Mouse (Mus musculus) hindbrain, embryonic 15.5 days (tissue): Measurements from ENCODE around the gene Ppp1r1c. TPM values are rescaled to one million over a fixed set of nuclear protein-coding genes. Genes with fewer than 3 reads are reported as not detected.
"Not testable (repeated sequence)": the region's sequence is repeated elsewhere in the genome, so short reads cannot be mapped to it uniquely, and the experiment has no call there.

Source experiments
- ATAC-seq: fragments of 200-750 bp; cut with Nextera tagmentation; 2 replicates; pipeline ENCODE4 v1.8.0; 2017; ENCODE audit warnings: low read depth, moderate number of reproducible peaks, moderate TSS enrichment; ENCODE audit not compliant: low FRiP score
- H3K27ac ChIP-seq: fragments of 300-500 bp; sonication (generic); replicated peaks from 2 replicates; pipeline ENCODE4 v1.5.1; 2015; ENCODE audit warnings: mild to moderate bottlenecking, inconsistent platforms
- H3K27me3 ChIP-seq: fragments of 300-500 bp; sonication (generic); 2 replicates; pipeline ENCODE4 v1.6.1; 2015; ENCODE audit warnings: control low read depth, inconsistent platforms
- H3K36me3 ChIP-seq: fragments of 300-500 bp; sonication (generic); 2 replicates; pipeline ENCODE4 v1.6.1; 2015; ENCODE audit warnings: control low read depth, inconsistent platforms
- H3K4me1 ChIP-seq: fragments of 300-500 bp; sonication (generic); replicated peaks from 2 replicates; pipeline ENCODE4 v1.6.1; 2015; ENCODE audit warnings: control low read depth, inconsistent platforms
- H3K4me2 ChIP-seq: fragments of 300-500 bp; sonication (generic); 2 replicates; pipeline ENCODE4 v1.6.1; 2015; ENCODE audit warnings: moderate library complexity, mild to moderate bottlenecking, inconsistent platforms
- H3K4me3 ChIP-seq: fragments of 300-500 bp; sonication (generic); 2 replicates; pipeline ENCODE4 v1.5.1; 2015; ENCODE audit warnings: mild to moderate bottlenecking, inconsistent platforms
- H3K9ac ChIP-seq: fragments of 300-500 bp; sonication (generic); 2 replicates; pipeline ENCODE4 v1.6.1; 2015; ENCODE audit warnings: inconsistent platforms
- H3K9me3 ChIP-seq: fragments of 300-500 bp; sonication (generic); 2 replicates; pipeline ENCODE4 v1.6.1; 2016; ENCODE audit warnings: control low read depth, inconsistent platforms
- WGBS: fragments of 180-500 bp; shearing (Covaris S2); methylation state at CpG from one replicate; pipeline ENCODE4 v1.1.7; 2015; 5-methylcytosine and 5-hydroxymethylcytosine counted together
- polyA plus RNA-seq: library from polyadenylated mRNA; unstranded; fragments of >200 nt; fragmentation: Nextera tagmentation; extraction: Ambion mirVana; gene quantifications from 2 replicates; pipeline ENCODE4 v1.2.1, GENCODE M21; 2015

Ppp1r1c gene
- polyA plus RNA-seq, 1 experiment from 2014 or later = 7.8 TPM

DNA sequence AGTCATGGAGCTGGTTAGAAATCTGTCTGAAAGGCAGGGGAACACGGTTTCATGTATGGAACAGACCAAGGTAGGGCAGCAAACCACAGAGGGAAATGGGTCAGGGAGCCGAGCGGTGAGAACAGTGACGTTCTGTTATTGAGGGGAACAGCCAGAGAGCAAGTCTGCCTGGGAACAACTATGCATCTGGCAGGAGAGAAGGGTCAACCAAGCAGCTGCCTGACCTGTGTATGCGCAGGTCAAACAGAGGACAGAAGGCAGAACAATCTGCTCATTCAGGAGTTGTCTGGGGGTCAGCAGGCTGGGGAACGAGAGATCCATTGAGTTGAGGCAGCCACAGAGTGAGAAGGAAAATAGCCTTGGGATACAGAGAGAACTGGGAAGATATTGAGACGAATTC is 91.0 kb downstream of the Ppp1r1c start:
- H3K27me3 ChIP-seq = no peaks in the 10 kb centered on the region
- no peaks in the 10 kb centered on the region for H3K4me1 ChIP-seq
- WGBS = 16% methylated on average over 7 of the region's 7 CpGs
- ATAC-seq = no peak
- no peaks in the 10 kb centered on the region for H3K36me3 ChIP-seq
- H3K9me3 ChIP-seq = no peaks in the 10 kb centered on the region
- H3K4me3 ChIP-seq = no peak overlapping the region
- no peak overlapping the region for H3K9ac ChIP-seq
- no peak overlapping the region for H3K27ac ChIP-seq
- H3K4me2 ChIP-seq = no peak overlapping the region

DNA sequence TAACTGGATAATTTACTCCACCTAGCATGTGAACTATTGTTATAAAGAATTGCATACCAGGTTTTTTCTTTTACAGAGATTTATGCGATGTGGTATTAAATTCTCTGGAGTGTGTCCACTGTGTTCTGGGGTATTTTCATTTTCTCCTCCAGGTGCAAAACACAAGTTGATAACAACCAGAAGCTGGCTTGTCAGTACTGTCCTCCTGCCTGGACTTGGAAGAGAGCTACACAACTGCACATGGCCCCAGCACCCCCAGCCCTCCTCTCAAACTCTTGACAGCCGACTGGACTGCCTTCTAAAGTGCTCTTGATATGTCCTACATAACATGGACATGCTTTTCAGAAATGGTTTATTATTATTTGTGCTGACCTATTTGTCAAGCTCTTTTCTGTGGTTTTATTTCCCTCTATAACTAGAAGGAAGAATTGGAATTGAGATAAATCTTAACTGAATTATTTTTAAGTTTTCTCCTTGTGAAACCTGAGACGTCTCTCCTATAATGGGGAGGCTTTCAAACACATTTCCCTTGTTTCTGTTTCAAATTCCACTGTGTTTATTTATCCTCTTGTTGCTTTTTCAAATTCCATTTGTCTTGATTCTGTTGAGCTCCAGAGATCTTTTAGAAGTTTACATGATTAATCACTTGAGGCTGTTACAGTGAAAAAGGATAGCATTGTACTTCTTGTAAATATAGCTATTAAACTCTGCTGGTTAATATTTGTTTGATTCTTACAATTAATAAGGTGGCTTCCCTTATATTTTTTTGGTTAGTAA is 108.3 kb downstream of the Ppp1r1c start:
- no peak overlapping the region for H3K4me2 ChIP-seq
- no peak overlapping the region for H3K27ac ChIP-seq
- H3K36me3 ChIP-seq = no peaks in the 10 kb centered on the region
- no peaks in the 10 kb centered on the region for H3K9me3 ChIP-seq
- H3K4me3 ChIP-seq = no peak overlapping the region
- no peak overlapping the region for H3K9ac ChIP-seq
- no peak for ATAC-seq
- H3K4me1 ChIP-seq = no peaks in the 10 kb centered on the region
- whole genome bisulfite sequencing = 74% methylated on average over 3 of the region's 3 CpGs
- H3K27me3 ChIP-seq = no peaks in the 10 kb centered on the region

DNA sequence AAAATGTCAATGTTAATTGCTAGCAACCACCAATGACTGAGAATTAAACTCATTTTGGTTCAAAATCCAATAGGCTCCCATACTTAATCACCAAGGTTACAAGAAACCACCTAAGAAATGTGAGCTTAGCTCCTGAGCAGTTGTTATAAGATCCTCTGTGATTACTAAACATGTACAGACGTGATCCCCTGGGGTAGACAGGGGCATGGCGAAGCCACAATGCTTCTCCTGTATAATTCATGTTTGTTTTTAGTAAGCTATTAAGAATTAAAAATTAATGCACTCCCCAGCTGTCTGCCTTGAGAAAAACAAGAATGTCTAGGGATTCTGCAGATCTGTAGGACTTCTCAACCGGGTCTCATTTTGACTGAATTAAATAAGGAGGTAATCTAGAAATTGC is 112.0 kb downstream of the Ppp1r1c start:
- Histone ChIP-seq H3K36me3 (no peaks in the 10 kb centered on the region), H3K9ac (no peak overlapping the region), H3K4me1 (no peaks in the 10 kb centered on the region), H3K4me2 (no peak overlapping the region), H3K9me3 (no peaks in the 10 kb centered on the region), H3K27ac (no peak overlapping the region), H3K4me3 (no peak overlapping the region), H3K27me3 (no peaks in the 10 kb centered on the region)
- ATAC-seq = no peak
- 72% methylated on average over 3 of the region's 3 CpGs for WGBS

DNA sequence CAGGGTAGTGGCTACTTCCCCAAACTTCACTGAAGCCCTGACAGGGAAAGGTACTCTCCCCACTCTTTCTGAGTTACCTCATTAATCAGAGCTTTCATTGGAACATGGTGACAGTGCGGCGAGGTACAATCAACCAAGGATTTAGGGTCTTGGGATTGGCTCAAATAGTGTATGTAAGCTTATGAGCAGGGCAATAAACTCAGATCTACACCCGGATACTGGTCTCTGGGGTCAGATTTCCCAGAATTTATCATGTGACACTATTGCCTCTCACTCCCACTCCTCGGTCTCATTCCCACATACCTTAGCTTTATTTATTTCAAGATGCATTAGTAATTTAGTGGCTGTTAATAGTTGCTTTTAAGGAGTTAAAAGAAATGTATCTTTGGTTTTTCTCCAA is 118.3 kb downstream of the Ppp1r1c start:
- H3K4me2 ChIP-seq = no peak overlapping the region
- H3K27me3 ChIP-seq = no peaks in the 10 kb centered on the region
- no peak for ATAC-seq
- H3K36me3 ChIP-seq = no peaks in the 10 kb centered on the region
- H3K9ac ChIP-seq = no peak overlapping the region
- no peaks in the 10 kb centered on the region for H3K4me1 ChIP-seq
- WGBS = 85% methylated on average over 4 of the region's 4 CpGs
- no peak overlapping the region for H3K4me3 ChIP-seq
- H3K27ac ChIP-seq = no peak overlapping the region
- H3K9me3 ChIP-seq = no peaks in the 10 kb centered on the region

DNA sequence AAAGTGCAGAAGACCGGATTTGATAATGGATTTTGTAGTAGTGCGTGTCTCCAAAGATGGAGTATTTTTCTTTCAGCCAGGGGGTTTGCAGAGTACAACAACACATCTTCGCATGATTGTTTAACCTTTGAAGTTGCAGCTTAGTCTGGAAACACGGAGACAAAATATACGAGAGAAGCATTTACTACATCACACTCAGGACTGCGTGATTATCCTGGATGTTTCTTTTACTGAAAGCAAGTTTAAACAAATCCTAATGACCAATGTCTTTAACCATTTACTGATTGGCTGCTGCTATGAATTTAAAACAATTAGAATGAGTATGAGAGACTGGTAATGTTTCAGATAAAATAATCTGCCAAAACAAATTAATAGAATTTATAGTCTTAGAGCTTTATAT is 131.5 kb downstream of the Ppp1r1c start:
- WGBS = 89% methylated on average over 6 of the region's 6 CpGs

DNA sequence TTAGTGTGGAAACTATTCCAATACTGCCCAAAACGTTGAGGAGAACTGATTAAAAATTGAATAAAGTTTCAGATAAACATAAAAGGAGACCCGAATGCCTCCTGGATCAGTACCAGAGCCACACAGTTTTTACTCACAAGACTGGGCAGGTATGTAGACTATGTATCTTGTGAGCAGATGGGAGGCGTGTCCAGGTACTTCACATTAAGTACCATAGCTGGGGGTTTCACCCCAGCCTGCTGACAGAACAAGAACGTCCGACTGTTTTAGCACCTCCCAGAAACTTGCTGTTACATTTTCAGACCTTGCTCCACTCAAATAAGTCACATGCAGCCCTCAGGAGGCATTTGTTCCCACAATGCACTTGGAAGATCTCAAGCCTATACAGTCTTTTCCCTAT is 131.9 kb downstream of the Ppp1r1c start:
- Histone ChIP-seq H3K9me3 (no peaks in the 10 kb centered on the region), H3K4me3 (no peak overlapping the region), H3K9ac (no peak overlapping the region), H3K36me3 (no peaks in the 10 kb centered on the region), H3K4me2 (no peak overlapping the region), H3K27ac (no peak overlapping the region), H3K27me3 (no peaks in the 10 kb centered on the region), H3K4me1 (no peaks in the 10 kb centered on the region)
- ATAC-seq = no peak
- 77% methylated on average over 5 of the region's 5 CpGs for WGBS

More for the DNA sequence above, 131.5 kb downstream of the Ppp1r1c start:
- Histone ChIP-seq H3K9me3 (no peaks in the 10 kb centered on the region), H3K36me3 (no peaks in the 10 kb centered on the region), H3K9ac (no peak overlapping the region), H3K4me2 (no peak overlapping the region), H3K4me3 (no peak overlapping the region), H3K27me3 (no peaks in the 10 kb centered on the region), H3K27ac (no peak overlapping the region), H3K4me1 (no peaks in the 10 kb centered on the region)
- ATAC-seq = no peak

DNA sequence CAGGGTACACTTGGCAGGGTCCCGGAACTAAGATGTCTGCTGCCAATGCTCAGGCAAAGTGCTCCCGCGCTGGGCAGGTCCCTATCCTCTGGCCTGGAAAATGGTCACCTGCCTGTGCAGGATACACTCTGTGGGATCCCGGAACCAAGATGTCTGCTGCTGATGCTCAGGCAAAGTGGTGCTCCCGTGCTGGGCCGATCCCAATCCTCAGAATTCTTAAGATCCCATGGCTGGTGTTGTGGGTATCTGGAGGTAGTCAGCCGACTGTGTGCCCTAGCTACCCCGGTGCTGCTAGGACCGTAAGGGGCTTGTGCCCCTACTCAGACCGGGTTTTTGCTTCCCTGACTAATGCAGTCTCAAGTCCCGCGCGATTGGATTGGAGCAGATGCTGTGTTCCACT is 139.8 kb downstream of the Ppp1r1c start:
- H3K36me3 ChIP-seq, H3K27ac ChIP-seq, H3K4me1 ChIP-seq, H3K9ac ChIP-seq, ATAC-seq, H3K9me3 ChIP-seq, H3K4me3 ChIP-seq, H3K4me2 ChIP-seq, H3K27me3 ChIP-seq: not testable (repeated sequence)
- WGBS = 88% methylated on average over 13 of the region's 13 CpGs

DNA sequence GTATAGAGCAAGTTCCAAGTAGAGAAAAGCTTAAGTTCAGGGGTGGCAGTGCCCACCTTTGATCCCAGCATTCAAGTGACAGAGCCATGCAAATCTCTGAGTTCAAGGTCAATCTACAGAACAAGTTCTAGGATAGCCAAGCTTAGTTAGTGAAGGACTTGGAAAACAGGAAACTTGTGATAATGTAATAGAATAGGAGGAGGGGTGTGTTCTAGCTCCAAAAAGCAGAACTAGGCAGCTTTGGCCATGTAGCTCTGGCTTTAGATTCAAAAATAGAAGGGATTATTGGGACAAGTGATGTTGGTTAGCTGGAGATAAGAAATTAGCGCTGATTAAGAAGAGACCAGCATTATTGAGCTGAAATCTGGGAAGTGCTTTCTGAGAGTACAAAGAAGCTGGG is 149.3 kb downstream of the Ppp1r1c start:
- ATAC-seq = no peak
- Histone ChIP-seq H3K27me3 (no peaks in the 10 kb centered on the region), H3K4me1 (no peaks in the 10 kb centered on the region), H3K4me3 (no peak overlapping the region), H3K9ac (no peak overlapping the region), H3K27ac (no peak overlapping the region), H3K4me2 (no peak overlapping the region), H3K9me3 (no peaks in the 10 kb centered on the region), H3K36me3 (no peaks in the 10 kb centered on the region)
- WGBS = 98% methylated on average over 1 of the region's 1 CpGs

DNA sequence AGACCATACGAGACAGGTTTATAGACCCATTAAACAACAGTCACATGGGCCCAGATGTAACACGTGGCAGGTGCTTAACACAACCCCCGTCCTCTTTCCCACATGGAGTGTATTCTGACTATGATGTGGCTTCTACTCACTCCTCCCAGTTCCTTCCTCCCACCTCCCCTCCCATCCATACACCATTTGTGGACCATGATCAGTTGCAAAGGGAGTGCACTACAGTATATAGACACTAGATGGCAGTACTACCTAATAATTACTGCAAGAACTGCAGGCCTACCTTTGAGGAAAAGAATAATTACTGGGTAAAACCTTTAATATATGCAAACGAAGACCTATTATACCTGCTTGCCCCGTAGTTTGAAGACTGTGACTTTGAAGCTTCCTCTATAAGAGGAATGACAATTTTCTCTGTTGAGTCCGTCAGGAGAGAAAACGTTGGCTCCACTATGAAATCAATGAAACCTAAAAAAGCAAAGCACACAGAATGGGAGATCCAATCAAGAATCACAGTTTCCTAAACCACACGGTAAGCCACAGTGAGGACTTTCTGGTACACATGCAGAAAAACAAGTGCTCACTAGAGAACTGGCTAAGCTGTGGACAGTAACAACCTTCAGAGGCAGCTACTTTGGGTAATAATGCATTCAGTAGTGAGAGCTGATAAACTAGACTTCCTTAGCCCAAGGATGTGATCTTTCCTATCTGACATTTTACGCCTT is 157.9 kb downstream of the Ppp1r1c start:
- Histone ChIP-seq H3K27ac (no peak overlapping the region), H3K36me3 (no peaks in the 10 kb centered on the region), H3K4me3 (no peak overlapping the region), H3K4me2 (no peak overlapping the region), H3K27me3 (no peaks in the 10 kb centered on the region), H3K9me3 (no peaks in the 10 kb centered on the region), H3K4me1 (0 out of 2 replicates have a peak, but pooled peaks cover 4% of the 10 kb centered on the region), H3K9ac (no peak overlapping the region)
- peak; percentile 89 for ATAC-seq
- 42% methylated on average over 9 of the region's 9 CpGs for WGBS

Other genes with a start within 250 kb of the Ppp1r1c start
- 5.2 and 6.2 TPM in 2 replicates for gene Itprid2, start 72.4 kb upstream of the Ppp1r1c start, polyA plus RNA-seq